Mouse (Mus musculus): ENCODE data around the gene Plekhm1. TPM values are rescaled to one million over a fixed set of nuclear protein-coding genes. Genes with fewer than 3 reads are reported as not detected.
A peak's percentile ranks its signal among the peaks of the same experiment; 100 is the strongest.

Plekhm1 gene
- polyA plus RNA-seq, 1 experiment from 2014 or later: 9.2 TPM

DNA sequence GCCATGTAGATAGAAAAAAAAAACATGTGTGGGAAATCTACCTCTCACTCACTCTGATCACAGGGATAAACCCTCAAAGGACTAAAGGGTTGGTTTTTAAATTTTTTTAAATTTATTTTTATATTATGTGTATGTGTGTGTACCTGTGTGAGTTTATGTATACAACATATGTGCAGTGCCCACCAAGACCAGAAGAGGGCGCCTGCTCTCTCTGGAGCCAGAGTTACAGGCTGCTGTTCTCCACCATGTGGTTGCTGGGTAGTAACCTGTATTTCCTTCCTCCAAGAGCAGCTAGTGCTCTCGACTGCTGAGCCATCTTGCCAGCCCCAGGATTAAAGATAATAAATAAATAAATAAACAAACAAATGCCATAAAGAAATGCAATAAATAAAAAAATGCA is 62.8 kb downstream of the Plekhm1 start:
- 87% methylated on average over 2 of the region's 2 CpGs for WGBS
- peaks cover 12% of the 10 kb centered on the region for H3K4me1 ChIP-seq (ENCODE audit: insufficient read depth, low read length)
- no peak overlapping the region for H3K4me2 ChIP-seq (replicated peaks; ENCODE audit: low read depth, low read length)
- H3K9me3 ChIP-seq (ENCODE audit: low read length): peaks cover 11% of the 10 kb centered on the region
- H3K4me3 ChIP-seq (ENCODE audit: low read length): no peak overlapping the region
- no peak for ATAC-seq (ENCODE audit: low FRiP score, low TSS enrichment)
- H3K36me3 ChIP-seq (ENCODE audit: insufficient read depth, low read length): 0 out of 2 replicates have a peak, but pooled peaks cover 2% of the 10 kb centered on the region
- H3K27ac ChIP-seq (ENCODE audit: low read length): no peak overlapping the region
- no peak overlapping the region for H3K9ac ChIP-seq (replicated peaks; ENCODE audit: low read length)
- H3K27me3 ChIP-seq (ENCODE audit: insufficient read depth, low read length): no peaks in the 10 kb centered on the region

DNA sequence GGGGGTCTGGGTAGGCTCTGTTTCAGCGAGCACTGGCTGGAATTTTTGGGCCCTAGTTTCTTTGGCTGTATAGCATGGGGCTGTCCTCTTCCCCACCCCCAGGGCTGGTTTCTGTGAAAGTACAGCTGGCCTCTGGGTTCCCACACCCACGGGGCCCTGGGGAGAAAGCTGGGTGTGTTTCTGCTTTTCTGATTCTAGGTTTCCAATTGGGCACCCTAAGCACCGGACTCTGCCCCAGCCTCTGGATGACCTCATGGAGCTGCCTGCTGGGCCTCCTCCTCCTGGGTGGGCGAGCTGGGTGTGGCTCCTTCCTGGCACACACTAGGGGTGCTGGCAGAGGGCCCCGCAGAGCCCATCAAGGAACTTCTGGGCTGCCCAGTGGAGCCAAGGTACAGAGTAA is 65.8 kb downstream of the Plekhm1 start:
- H3K4me3 ChIP-seq (ENCODE audit: low read length): no peak overlapping the region
- peak overlapping the region; percentile 51; the same call in 1 of the 2 replicates for H3K27ac ChIP-seq (ENCODE audit: low read length)
- WGBS: 62% methylated on average over 5 of the region's 5 CpGs
- no peak overlapping the region for H3K4me2 ChIP-seq (replicated peaks; ENCODE audit: low read depth, low read length)
- H3K9ac ChIP-seq (replicated peaks; ENCODE audit: low read length): 0 out of 2 replicates have a peak overlapping the region, but pooled peaks have one; percentile 53
- peak; percentile 59 for ATAC-seq (ENCODE audit: low FRiP score, low TSS enrichment)
- H3K27me3 ChIP-seq (ENCODE audit: insufficient read depth, low read length): no peaks in the 10 kb centered on the region
- H3K9me3 ChIP-seq (ENCODE audit: low read length): peaks cover 5% of the 10 kb centered on the region; the same call in 1 of the 2 replicates
- no peaks in the 10 kb centered on the region for H3K36me3 ChIP-seq (ENCODE audit: insufficient read depth, low read length)
- H3K4me1 ChIP-seq (ENCODE audit: insufficient read depth, low read length): peaks cover 15% of the 10 kb centered on the region

DNA sequence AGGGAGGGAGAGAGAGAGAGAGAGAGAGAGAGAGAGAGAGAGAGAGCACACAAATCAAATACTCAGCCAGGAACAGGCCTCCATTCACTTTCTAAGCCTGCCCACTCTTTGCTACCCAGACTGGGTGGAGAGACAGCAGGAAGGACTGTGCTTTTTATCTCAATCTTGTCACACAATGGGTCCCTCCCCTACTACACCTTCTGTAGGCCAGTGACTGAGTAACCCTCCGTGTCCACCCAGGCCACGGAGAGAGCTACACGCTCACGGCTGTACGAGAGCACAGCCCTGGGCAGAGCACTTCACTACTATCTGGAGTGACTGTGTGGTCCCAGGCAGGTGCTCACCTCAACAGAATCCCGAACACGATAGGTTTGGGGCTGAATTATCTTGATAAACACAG is 66.3 kb downstream of the Plekhm1 start:
- Histone ChIP-seq H3K9me3 (ENCODE audit: low read length) (peaks cover 5% of the 10 kb centered on the region; the same call in 1 of the 2 replicates), H3K4me2 (replicated peaks; ENCODE audit: low read depth, low read length) (no peak overlapping the region), H3K27me3 (ENCODE audit: insufficient read depth, low read length) (no peaks in the 10 kb centered on the region), H3K9ac (replicated peaks; ENCODE audit: low read length) (peak overlapping the region; percentile 53; the same call in 1 of the 2 replicates), H3K4me1 (ENCODE audit: insufficient read depth, low read length) (peaks cover 16% of the 10 kb centered on the region), H3K36me3 (ENCODE audit: insufficient read depth, low read length) (no peaks in the 10 kb centered on the region), H3K4me3 (ENCODE audit: low read length) (no peak overlapping the region), H3K27ac (ENCODE audit: low read length) (peak overlapping the region; percentile 51; the same call in 1 of the 2 replicates)
- ATAC-seq (ENCODE audit: low FRiP score, low TSS enrichment): 0 out of 2 replicates have a peak, but pooled peaks have one; percentile 21
- WGBS: 68% methylated on average over 7 of the region's 7 CpGs

DNA sequence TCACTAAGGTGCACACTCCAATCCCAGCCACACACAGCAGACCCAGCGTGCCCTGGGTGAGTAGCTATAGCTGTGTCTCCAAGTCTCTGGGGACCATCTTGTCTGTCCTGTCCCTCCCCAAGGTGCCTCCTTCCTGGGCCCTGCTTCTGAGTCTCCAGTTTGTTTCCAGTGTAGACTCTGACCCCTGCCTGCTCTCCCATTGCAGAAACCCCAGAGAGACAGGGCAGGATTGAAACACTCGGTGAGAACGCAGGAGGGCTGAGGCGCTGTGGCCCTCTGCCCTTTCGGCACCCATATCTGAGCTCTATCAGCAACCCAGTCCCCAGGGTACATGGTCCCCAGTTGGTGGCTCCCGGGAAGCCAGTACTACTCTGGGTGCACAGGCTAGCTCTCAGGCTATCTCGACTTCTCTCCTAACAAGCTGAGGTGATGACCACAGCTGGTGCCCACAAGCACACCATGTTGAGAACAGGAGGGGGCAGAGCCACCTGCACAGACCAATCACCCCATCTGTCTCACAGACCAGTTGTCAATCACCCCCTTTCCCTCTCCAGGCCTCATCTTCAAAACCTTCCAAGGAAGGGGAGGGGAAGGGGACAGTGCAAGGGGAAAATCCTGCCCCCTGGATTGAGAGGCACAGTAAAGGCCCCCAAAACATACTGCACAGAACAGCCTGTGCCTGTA is 66.9 kb downstream of the Plekhm1 start:
- no peak overlapping the region for H3K4me2 ChIP-seq (replicated peaks; ENCODE audit: low read depth, low read length)
- H3K27me3 ChIP-seq (ENCODE audit: insufficient read depth, low read length): no peaks in the 10 kb centered on the region
- no peak overlapping the region for H3K9ac ChIP-seq (replicated peaks; ENCODE audit: low read length)
- peaks cover 5% of the 10 kb centered on the region; the same call in 1 of the 2 replicates for H3K9me3 ChIP-seq (ENCODE audit: low read length)
- H3K4me1 ChIP-seq (ENCODE audit: insufficient read depth, low read length): peaks cover 23% of the 10 kb centered on the region
- no peaks in the 10 kb centered on the region for H3K36me3 ChIP-seq (ENCODE audit: insufficient read depth, low read length)
- H3K4me3 ChIP-seq (ENCODE audit: low read length): no peak overlapping the region
- no peak for ATAC-seq (ENCODE audit: low FRiP score, low TSS enrichment)
- 84% methylated on average over 7 of the region's 7 CpGs for WGBS
- no peak overlapping the region for H3K27ac ChIP-seq (ENCODE audit: low read length)

DNA sequence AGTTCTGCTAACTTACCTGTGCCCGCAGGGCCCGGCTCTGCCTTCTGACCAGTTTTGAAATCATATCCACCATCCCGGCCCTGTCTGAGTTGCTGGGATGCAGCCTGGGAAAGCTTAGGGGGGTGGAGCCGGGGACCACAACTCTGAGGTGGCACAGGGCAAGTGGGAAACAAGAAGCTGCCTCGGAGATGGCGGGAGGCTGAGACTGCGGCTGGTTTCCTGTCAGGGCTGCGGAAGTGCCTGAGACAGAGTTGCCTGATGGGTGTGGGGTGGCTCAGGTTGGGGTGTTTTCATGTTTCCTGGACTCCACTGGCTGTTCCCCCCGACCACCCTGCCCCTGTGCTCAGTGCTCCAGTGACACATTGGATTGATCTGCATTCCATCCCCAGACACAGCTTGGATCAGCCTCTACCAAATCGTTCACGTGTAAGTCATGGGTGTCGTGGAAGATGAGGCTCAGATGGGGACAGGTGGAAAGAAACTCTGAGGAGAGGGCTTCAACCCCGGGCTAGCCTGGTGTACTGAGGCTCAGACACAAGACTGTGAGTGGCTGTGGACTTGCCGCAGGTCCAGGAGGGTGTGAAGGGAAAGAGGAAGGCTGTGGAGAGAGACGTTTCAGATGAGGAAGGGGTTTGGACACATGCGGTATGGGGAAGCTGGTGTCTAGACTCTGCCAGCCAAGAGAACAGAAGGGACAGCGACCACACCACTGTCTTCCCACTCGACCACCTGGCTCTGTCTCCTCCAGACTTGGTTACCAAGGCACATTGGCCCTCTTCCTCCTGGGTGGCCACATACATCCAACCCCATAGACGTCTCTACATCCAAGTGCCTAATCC is 67.8 kb downstream of the Plekhm1 start:
- no peak overlapping the region; the same call in 1 of the 2 replicates for H3K9ac ChIP-seq (replicated peaks; ENCODE audit: low read length)
- H3K4me2 ChIP-seq (replicated peaks; ENCODE audit: low read depth, low read length): no peak overlapping the region
- H3K27ac ChIP-seq (ENCODE audit: low read length): no peak overlapping the region
- ATAC-seq (ENCODE audit: low FRiP score, low TSS enrichment): no peak
- H3K9me3 ChIP-seq (ENCODE audit: low read length): peaks cover 2% of the 10 kb centered on the region; the same call in 1 of the 2 replicates
- H3K36me3 ChIP-seq (ENCODE audit: insufficient read depth, low read length): no peaks in the 10 kb centered on the region
- H3K4me3 ChIP-seq (ENCODE audit: low read length): no peak overlapping the region
- 68% methylated on average over 18 of the region's 19 CpGs for WGBS
- H3K27me3 ChIP-seq (ENCODE audit: insufficient read depth, low read length): no peaks in the 10 kb centered on the region
- peaks cover 30% of the 10 kb centered on the region for H3K4me1 ChIP-seq (ENCODE audit: insufficient read depth, low read length)

DNA sequence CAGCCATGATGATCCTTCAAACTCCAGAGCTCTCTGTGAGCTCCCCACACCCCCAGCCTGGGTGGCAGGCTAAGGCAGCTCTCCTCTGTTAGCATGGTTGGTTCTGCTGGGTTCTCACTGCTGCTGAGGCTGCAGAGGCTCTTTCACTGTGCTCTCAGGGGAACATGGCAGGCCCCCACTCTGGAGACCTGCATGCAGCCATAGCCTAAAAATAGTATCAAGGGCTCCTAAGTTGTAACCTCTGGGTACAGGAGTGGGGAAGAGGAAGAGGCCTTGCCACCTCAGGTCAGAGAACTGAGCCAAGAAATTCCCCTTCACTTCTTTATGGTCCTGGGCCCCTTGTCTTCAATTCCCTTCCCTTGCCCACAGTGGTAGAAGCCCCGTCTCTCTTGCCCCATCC is 68.6 kb downstream of the Plekhm1 start:
- 93% methylated on average over 1 of the region's 1 CpGs for WGBS
- peaks cover 39% of the 10 kb centered on the region for H3K4me1 ChIP-seq (ENCODE audit: insufficient read depth, low read length)

DNA sequence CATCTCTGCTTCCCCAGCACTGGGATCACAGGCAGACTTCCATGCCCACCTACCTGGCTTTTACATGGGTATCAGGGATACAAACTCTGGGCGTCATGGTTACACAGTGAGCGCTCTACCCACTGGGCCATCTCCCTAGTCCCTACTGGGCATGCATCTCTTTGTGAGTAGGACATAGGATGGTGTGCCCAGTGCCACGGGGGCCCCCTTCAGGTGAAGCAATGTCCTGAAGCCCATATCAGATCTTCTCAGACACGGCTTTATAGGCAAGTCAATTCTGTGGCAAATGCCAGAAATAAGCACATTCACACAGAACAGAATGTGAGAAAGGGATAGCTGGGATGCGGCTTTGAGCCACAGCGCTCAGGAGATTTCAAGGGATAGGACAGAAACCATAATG is 69.4 kb downstream of the Plekhm1 start:
- 90% methylated on average over 6 of the region's 6 CpGs for WGBS
- H3K4me2 ChIP-seq (replicated peaks; ENCODE audit: low read depth, low read length): no peak overlapping the region
- H3K36me3 ChIP-seq (ENCODE audit: insufficient read depth, low read length): no peaks in the 10 kb centered on the region
- H3K4me1 ChIP-seq (ENCODE audit: insufficient read depth, low read length): peaks cover 43% of the 10 kb centered on the region
- no peak overlapping the region for H3K4me3 ChIP-seq (ENCODE audit: low read length)
- H3K9ac ChIP-seq (replicated peaks; ENCODE audit: low read length): no peak overlapping the region
- no peaks in the 10 kb centered on the region for H3K9me3 ChIP-seq (ENCODE audit: low read length)
- H3K27me3 ChIP-seq (ENCODE audit: insufficient read depth, low read length): no peaks in the 10 kb centered on the region
- no peak for ATAC-seq (ENCODE audit: low FRiP score, low TSS enrichment)
- H3K27ac ChIP-seq (ENCODE audit: low read length): no peak overlapping the region

More for the DNA sequence above, 68.6 kb downstream of the Plekhm1 start:
- Histone ChIP-seq H3K9ac (replicated peaks; ENCODE audit: low read length) (0 out of 2 replicates have a peak overlapping the region, but pooled peaks have one; percentile 25), H3K27me3 (ENCODE audit: insufficient read depth, low read length) (no peaks in the 10 kb centered on the region), H3K36me3 (ENCODE audit: insufficient read depth, low read length) (no peaks in the 10 kb centered on the region), H3K27ac (ENCODE audit: low read length) (no peak overlapping the region), H3K4me2 (replicated peaks; ENCODE audit: low read depth, low read length) (no peak overlapping the region), H3K4me3 (ENCODE audit: low read length) (no peak overlapping the region), H3K9me3 (ENCODE audit: low read length) (no peaks in the 10 kb centered on the region)
- no peak for ATAC-seq (ENCODE audit: low FRiP score, low TSS enrichment)

DNA sequence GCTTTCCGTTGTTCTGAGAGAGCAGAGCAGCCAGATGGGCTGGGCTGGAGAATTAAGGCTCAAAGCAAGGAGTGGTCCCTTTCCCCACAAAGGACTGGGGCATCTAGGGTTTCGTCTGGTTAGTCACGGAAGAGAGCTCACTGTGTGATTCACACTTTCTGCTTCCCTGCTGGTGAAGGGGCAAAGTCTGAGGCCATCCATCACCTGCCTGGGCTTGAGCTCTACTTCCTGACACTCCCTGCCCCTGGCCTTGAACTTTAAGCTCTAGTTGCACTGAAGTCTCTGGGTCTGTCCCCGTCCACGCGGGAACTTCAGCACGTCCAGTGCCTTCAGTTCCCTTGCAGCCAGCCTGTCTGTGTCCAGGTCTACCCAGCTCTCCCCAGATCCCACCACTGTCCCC is 71.8 kb downstream of the Plekhm1 start:
- WGBS: 13% methylated on average over 7 of the region's 7 CpGs
- H3K4me2 ChIP-seq (replicated peaks; ENCODE audit: low read depth, low read length): peak overlapping the region; percentile 61
- H3K4me1 ChIP-seq (ENCODE audit: insufficient read depth, low read length): peaks cover 31% of the 10 kb centered on the region
- peak overlapping the region; percentile 94 for H3K27ac ChIP-seq (ENCODE audit: low read length)
- H3K4me3 ChIP-seq (ENCODE audit: low read length): no peak overlapping the region
- no peaks in the 10 kb centered on the region for H3K36me3 ChIP-seq (ENCODE audit: insufficient read depth, low read length)
- H3K9ac ChIP-seq (replicated peaks; ENCODE audit: low read length): peak overlapping the region; percentile 72
- ATAC-seq (ENCODE audit: low FRiP score, low TSS enrichment): peak; percentile 83
- H3K27me3 ChIP-seq (ENCODE audit: insufficient read depth, low read length): no peaks in the 10 kb centered on the region
- no peaks in the 10 kb centered on the region for H3K9me3 ChIP-seq (ENCODE audit: low read length)

DNA sequence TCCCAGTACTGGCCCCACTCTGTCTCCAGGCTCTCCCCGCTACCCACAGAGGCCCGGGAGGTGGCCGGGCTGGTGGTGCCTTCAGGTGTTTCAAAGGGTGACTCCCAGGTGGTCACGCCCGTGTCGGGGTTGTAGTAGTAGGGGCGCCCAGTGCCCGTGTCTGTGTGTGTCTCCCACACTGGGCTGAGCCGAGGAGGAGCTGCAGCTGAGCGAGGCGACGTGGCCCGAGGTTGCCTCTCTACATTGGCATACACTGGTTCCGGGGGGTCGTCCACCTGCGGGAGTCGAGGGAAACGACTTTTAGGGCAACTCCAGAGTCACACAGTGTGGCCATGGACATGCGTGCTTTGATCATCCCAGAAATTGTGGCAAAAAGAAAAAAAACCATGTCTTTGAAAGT is 72.4 kb downstream of the Plekhm1 start:
- H3K36me3 ChIP-seq (ENCODE audit: insufficient read depth, low read length): no peaks in the 10 kb centered on the region
- peak overlapping the region; percentile 94 for H3K27ac ChIP-seq (ENCODE audit: low read length)
- peak; percentile 57 for ATAC-seq (ENCODE audit: low FRiP score, low TSS enrichment)

More for the DNA sequence above, 72.4 kb downstream of the Plekhm1 start:
- H3K4me1 ChIP-seq (ENCODE audit: insufficient read depth, low read length): peaks cover 31% of the 10 kb centered on the region
- H3K9me3 ChIP-seq (ENCODE audit: low read length): no peaks in the 10 kb centered on the region
- H3K27me3 ChIP-seq (ENCODE audit: insufficient read depth, low read length): no peaks in the 10 kb centered on the region
- peak overlapping the region; percentile 72 for H3K9ac ChIP-seq (replicated peaks; ENCODE audit: low read length)
- peak overlapping the region; percentile 61 for H3K4me2 ChIP-seq (replicated peaks; ENCODE audit: low read depth, low read length)
- 26% methylated on average over 19 of the region's 19 CpGs for WGBS
- peak overlapping the region; percentile 38 for H3K4me3 ChIP-seq (ENCODE audit: low read length)
